Mouse (Mus musculus): ENCODE measurements around the gene Mcur1. TPM values are rescaled to one million over a fixed set of nuclear protein-coding genes. Genes with fewer than 3 reads are reported as not detected.

Mcur1 gene
- polyA plus RNA-seq, 1 experiment: not detected

GRCm38 (mm10) chr13:43505798-43506197, 54.2 kb downstream of the Mcur1 start:
- Histone ChIP-seq H3K4me3 (ENCODE audit: insufficient read depth, low read depth, low read length) (no peak overlapping the region), H3K27ac (ENCODE audit: insufficient read depth, low read depth, low read length) (no peak overlapping the region), H3K4me1 (ENCODE audit: control insufficient read depth, insufficient read depth, low read length) (peaks cover 8% of the 10 kb centered on the region)
- WGBS: 92% methylated on average over 3 of the region's 3 CpGs
- TF ChIP-seq CTCF (IDR thresholded peaks at IDR 0.05; ENCODE audit: insufficient read depth, low read depth, low read length) (no peak), POLR2A (IDR thresholded peaks at IDR 0.05; ENCODE audit: insufficient read depth, low read depth, low read length) (no peak)

GRCm38 (mm10) chr13:43503395-43503850, 56.6 kb downstream of the Mcur1 start:
- H3K27ac ChIP-seq (ENCODE audit: insufficient read depth, low read depth, low read length): no peak overlapping the region
- H3K4me1 ChIP-seq (ENCODE audit: control insufficient read depth, insufficient read depth, low read length): peaks cover 8% of the 10 kb centered on the region
- 12% methylated on average over 19 of the region's 19 CpGs for WGBS
- H3K4me3 ChIP-seq (ENCODE audit: insufficient read depth, low read depth, low read length): no peak overlapping the region
- TF ChIP-seq CTCF (IDR thresholded peaks at IDR 0.05; ENCODE audit: insufficient read depth, low read depth, low read length) (no peak), POLR2A (IDR thresholded peaks at IDR 0.05; ENCODE audit: insufficient read depth, low read depth, low read length) (no peak)

- Histone ChIP-seq H3K4me3 (ENCODE audit: insufficient read depth, low read depth, low read length) (no peak overlapping the region), H3K27ac (ENCODE audit: insufficient read depth, low read depth, low read length) (no peak overlapping the region), H3K4me1 (ENCODE audit: control insufficient read depth, insufficient read depth, low read length) (peaks cover 8% of the 10 kb centered on the region)
- TF ChIP-seq POLR2A (IDR thresholded peaks at IDR 0.05; ENCODE audit: insufficient read depth, low read depth, low read length) (no peak), CTCF (IDR thresholded peaks at IDR 0.05; ENCODE audit: insufficient read depth, low read depth, low read length) (no peak)
- WGBS: 80% methylated on average over 5 of the region's 5 CpGs
Observed at GRCm38 (mm10) chr13:43501601-43502000, 58.4 kb downstream of the Mcur1 start.

GRCm38 (mm10) chr13:43500483-43500850, 59.5 kb downstream of the Mcur1 start:
- 97% methylated on average over 4 of the region's 4 CpGs for WGBS
- TF ChIP-seq POLR2A (IDR thresholded peaks at IDR 0.05; ENCODE audit: insufficient read depth, low read depth, low read length): no peak
- TF ChIP-seq CTCF (IDR thresholded peaks at IDR 0.05; ENCODE audit: insufficient read depth, low read depth, low read length): no peak
- Histone ChIP-seq H3K4me1 (ENCODE audit: control insufficient read depth, insufficient read depth, low read length) (peaks cover 8% of the 10 kb centered on the region), H3K4me3 (ENCODE audit: insufficient read depth, low read depth, low read length) (no peak overlapping the region), H3K27ac (ENCODE audit: insufficient read depth, low read depth, low read length) (no peak overlapping the region)

- no peak for TF ChIP-seq CTCF (IDR thresholded peaks at IDR 0.05; ENCODE audit: insufficient read depth, low read depth, low read length)
- TF ChIP-seq POLR2A (IDR thresholded peaks at IDR 0.05; ENCODE audit: insufficient read depth, low read depth, low read length): no peak
- WGBS: 82% methylated on average over 7 of the region's 7 CpGs
- peaks cover 8% of the 10 kb centered on the region for H3K4me1 ChIP-seq (ENCODE audit: control insufficient read depth, insufficient read depth, low read length)
- H3K4me3 ChIP-seq (ENCODE audit: insufficient read depth, low read depth, low read length): no peak overlapping the region
- H3K27ac ChIP-seq (ENCODE audit: insufficient read depth, low read depth, low read length): no peak overlapping the region
Observed at GRCm38 (mm10) chr13:43499731-43500482, 60.1 kb downstream of the Mcur1 start.

- Histone ChIP-seq H3K4me3 (ENCODE audit: insufficient read depth, low read depth, low read length) (no peak overlapping the region), H3K27ac (ENCODE audit: insufficient read depth, low read depth, low read length) (no peak overlapping the region), H3K4me1 (ENCODE audit: control insufficient read depth, insufficient read depth, low read length) (peaks cover 8% of the 10 kb centered on the region)
- 78% methylated on average over 14 of the region's 14 CpGs for WGBS
- TF ChIP-seq POLR2A (IDR thresholded peaks at IDR 0.05; ENCODE audit: insufficient read depth, low read depth, low read length) (no peak), CTCF (IDR thresholded peaks at IDR 0.05; ENCODE audit: insufficient read depth, low read depth, low read length) (no peak)
Observed at GRCm38 (mm10) chr13:43498849-43499248, 61.1 kb downstream of the Mcur1 start.

GRCm38 (mm10) chr13:43497769-43498168, 62.2 kb downstream of the Mcur1 start:
- H3K4me3 ChIP-seq (ENCODE audit: insufficient read depth, low read depth, low read length): no peak overlapping the region
- peaks cover 11% of the 10 kb centered on the region for H3K4me1 ChIP-seq (ENCODE audit: control insufficient read depth, insufficient read depth, low read length)
- H3K27ac ChIP-seq (ENCODE audit: insufficient read depth, low read depth, low read length): no peak overlapping the region
- 97% methylated on average over 3 of the region's 3 CpGs for WGBS
- TF ChIP-seq POLR2A (IDR thresholded peaks at IDR 0.05; ENCODE audit: insufficient read depth, low read depth, low read length) (no peak), CTCF (IDR thresholded peaks at IDR 0.05; ENCODE audit: insufficient read depth, low read depth, low read length) (no peak)

GRCm38 (mm10) chr13:43496660-43497059, 63.3 kb downstream of the Mcur1 start:
- peaks cover 15% of the 10 kb centered on the region for H3K4me1 ChIP-seq (ENCODE audit: control insufficient read depth, insufficient read depth, low read length)
- no peak overlapping the region for H3K4me3 ChIP-seq (ENCODE audit: insufficient read depth, low read depth, low read length)
- TF ChIP-seq CTCF (IDR thresholded peaks at IDR 0.05; ENCODE audit: insufficient read depth, low read depth, low read length) (no peak), POLR2A (IDR thresholded peaks at IDR 0.05; ENCODE audit: insufficient read depth, low read depth, low read length) (no peak)
- WGBS: 22% methylated on average over 2 of the region's 2 CpGs
- no peak overlapping the region for H3K27ac ChIP-seq (ENCODE audit: insufficient read depth, low read depth, low read length)

- Histone ChIP-seq H3K27ac (ENCODE audit: insufficient read depth, low read depth, low read length) (no peak overlapping the region), H3K4me1 (ENCODE audit: control insufficient read depth, insufficient read depth, low read length) (peaks cover 15% of the 10 kb centered on the region), H3K4me3 (ENCODE audit: insufficient read depth, low read depth, low read length) (no peak overlapping the region)
- whole genome bisulfite sequencing: 93% methylated on average over 7 of the region's 7 CpGs
- no peak for TF ChIP-seq CTCF (IDR thresholded peaks at IDR 0.05; ENCODE audit: insufficient read depth, low read depth, low read length)
- no peak for TF ChIP-seq POLR2A (IDR thresholded peaks at IDR 0.05; ENCODE audit: insufficient read depth, low read depth, low read length)
Observed at GRCm38 (mm10) chr13:43495645-43496044, 64.3 kb downstream of the Mcur1 start.

Data from olfactory bulb, adult 2 months (tissue).